Mouse (Mus musculus) CH12F3 (cell line): ENCODE results near the gene Fbh1.
"Not testable (repeated sequence)": the region's sequence is repeated elsewhere in the genome, so short reads cannot be mapped to it uniquely, and the experiment has no call there.

ENCODE experiments used
- in situ Hi-C: fragments of 300-500 bp; cut with MboI; formaldehyde crosslinking; loops from 2 replicates; pipeline ENCODE4 v1.14.3; 2020; ENCODE audit warnings: low sequenced_read_pairs

Gene Fbh1

GRCm38 (mm10) chr2:11727574-11727973 lies 49.8 kb downstream of the Fbh1 start:
- in situ Hi-C loops = no loop called here

- in situ Hi-C loops = no loop called here
These were observed 54.8 kb downstream of the Fbh1 start for GRCm38 (mm10) chr2:11722564-11722963.

DNA sequence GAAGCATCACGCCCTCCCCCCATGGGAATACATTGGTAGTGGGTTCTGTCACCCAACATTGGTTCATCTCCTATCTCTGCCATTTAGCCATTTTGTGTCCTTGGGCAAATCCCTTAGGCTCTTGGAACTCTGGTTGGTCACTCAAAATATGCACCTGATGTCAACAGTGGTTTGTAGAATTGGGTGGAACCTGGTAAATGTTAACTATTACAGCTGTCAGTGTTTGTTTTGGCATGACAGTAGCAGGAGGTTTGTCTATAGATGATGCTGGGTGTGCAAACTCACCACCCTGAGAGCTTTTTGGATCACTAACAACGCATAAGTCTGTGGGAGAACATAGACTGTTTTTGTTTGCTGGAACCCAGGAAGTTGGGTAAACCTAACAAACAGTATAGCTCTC lies 58.8 kb downstream of the Fbh1 start:
- in situ Hi-C loops = no loop called here

DNA sequence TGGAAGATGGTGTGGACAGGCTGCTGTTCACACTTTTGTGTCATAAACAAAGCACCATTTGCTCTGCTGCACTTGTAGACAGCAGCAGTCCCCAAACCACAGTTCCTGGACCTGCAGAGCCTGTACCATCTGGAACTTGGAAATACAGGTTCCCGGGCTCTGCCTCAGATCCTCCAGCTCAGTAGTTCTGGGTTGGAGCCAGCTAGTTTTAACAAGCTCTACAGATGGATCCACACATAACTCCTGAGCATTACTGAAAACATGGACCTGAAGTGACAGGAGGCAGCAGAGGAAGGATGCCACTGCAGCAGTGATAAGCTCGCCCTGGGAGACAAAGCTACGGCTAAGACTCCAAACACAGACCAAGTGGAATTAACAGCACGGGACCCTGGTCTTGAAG lies 62.8 kb downstream of the Fbh1 start:
- in situ Hi-C loops = no loop called here

DNA sequence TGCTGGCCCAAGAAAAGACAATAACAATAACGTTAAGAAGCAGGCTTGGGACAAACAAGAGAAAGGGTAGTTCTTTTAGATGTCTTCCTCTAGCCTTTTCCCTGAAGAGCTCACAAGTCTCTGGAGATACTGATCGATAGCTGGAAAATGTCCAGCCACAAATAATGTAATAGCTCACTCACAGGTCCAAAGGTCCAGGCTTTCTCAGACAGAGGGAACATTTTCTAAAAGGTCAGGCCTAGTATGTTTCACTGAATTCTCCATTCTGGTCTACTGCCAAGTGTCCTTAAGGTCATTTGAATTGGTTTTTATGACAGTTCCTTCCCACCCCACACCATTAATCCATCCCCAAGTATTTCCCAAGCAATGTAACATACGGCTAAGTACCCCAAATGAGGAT lies 64.4 kb downstream of the Fbh1 start:
- in situ Hi-C loops = no loop called here

DNA sequence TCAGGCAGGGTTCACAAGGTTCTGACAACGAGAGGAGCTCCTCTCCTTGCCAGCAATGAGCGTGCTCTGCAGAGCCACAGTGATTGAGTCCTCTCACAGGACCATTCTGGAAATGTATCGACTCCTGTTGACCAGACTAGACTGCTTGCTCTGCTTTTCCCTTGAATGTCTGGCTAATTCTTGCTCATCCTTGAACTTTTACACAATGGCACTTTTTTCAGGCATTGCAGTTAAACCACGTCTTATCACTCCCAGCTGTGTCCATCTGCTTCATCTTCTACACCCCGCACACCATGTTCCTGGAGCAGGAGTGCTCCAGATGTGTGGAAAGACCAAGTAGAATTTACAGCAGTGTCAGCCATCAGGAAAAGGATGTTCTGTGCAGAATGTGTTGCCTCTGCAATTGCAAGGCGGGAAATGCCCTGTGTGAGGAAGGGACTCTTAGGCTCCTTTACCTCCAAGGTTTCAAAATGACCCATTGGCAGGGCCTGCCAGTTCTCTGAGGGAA lies 64.8 kb downstream of the Fbh1 start:
- in situ Hi-C loops = no loop called here

DNA sequence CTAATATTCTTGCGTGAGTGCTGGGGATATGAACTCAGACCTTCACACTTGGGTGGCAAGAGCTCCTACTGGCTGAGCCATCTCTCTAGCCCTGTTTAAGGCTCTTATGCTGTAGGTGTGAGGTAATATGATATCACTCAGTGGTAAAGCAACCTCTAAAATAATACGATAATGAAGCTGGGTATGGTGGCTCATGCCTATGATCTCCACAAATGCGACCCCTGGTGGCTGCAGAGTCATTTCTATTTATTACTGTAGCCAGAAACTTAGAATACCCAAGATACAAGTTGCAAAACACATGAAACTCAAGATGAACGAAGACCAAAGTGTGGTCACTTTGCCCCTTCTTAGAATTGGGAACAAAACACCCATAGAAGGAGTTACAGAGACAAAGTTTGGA lies 67.3 kb downstream of the Fbh1 start:
- in situ Hi-C loops = not testable (repeated sequence)

DNA sequence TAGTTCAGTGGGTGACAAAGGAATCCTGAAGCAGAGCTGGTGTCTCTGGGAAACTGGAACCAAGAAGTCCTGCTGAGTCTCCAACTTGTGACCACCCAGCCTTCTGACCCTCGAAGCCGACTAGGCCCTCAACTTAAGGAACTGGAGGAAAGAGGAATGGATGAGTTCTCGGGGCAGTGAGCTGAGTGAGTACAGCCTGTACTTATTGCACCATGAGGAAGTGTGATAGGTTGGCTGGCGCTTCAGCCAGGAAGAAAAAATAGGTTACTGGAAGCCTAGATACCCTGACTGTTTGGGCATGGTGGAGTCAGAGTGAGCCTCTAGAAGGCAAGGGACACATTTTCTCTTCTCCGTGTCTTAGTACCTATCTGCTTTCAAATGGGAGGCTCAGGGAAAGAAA lies 68.8 kb downstream of the Fbh1 start:
- in situ Hi-C loops = no loop called here

GRCm38 (mm10) chr2:11706746-11707065 lies 70.7 kb downstream of the Fbh1 start:
- in situ Hi-C loops = no loop called here

DNA sequence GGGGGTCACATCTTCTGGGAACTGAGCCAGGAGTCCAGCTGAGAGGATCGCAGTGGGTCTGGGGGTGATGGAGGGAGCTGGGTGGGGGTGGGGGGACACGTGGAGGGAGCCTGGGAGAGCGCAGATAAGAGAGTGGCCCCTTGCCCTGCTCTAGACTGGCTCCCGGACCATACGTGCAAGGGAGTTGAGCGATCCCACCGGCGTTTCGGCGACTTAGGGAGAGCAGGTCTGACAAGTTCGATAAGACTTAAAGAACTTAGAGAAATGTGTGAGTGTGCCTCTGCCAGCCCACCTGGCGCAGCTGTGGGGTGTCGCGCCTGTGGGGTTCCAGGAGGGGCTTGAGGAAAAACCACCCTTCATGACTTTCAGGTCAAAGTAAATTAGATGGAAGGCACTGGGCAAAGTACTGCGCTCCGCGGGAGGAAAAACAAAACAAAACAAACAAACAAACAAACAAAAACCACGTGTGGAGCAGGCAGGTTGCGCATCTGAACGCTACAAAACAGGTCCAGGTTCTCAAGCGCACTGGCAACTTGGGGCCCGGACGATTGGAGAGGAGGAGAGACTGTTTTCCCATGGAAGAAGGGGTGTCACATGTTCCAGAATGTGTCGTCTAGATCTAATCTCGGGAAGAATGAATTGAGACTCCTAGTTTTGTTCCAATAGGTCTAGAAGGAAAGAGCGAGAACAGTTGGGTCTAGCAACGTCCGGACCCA lies 71.2 kb downstream of the Fbh1 start:
- in situ Hi-C loops = no loop called here

- in situ Hi-C loops = no loop called here
These were observed 72.0 kb downstream of the Fbh1 start, which contains the start of gene Il15ra for GRCm38 (mm10) chr2:11705201-11706025. Gene Il15ra (plus strand): TSS chr2:11705290.

DNA sequence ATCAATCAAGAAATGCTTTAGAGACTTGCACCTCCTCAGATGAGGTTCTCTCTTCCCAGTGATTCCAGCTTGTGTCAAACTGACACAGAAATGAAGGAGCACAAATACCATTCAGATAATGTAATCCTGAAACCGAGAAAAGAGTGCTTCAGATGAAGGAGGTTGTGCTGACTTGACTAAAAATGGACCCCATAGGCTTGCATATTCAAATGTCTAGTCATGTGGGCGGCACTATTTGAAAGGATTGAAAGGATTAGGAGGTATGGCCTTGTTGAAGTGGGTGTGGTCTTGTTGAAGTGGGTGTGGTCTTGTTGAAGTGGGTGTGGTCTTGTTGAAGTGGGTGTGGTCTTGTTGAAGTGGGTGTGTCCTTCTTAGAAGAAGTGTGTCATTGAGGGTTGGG lies 77.5 kb downstream of the Fbh1 start:
- in situ Hi-C loops = loop anchor here (10.0 kb wide), 1 partner anchor 95 kb away; the partner anchor contains the start of gene Rbm17

DNA sequence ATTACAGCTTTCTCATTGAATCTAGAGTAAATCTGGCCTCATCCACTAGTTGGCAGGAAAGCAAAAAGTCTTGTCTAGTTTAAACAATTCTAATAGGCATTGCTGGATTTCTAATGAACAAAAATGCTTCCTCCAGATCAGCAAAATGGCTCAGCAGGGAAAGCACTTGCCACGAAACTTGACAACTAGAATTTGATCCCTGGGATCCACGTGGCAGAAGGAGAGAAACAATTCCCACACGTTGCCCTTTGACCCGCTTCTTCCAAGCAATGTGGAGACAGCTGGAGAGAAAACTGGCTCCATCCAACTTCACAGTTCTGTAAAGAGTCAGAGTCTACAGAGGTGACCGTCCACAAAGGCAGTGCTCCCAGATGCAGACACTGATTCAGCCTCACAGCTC lies 78.4 kb downstream of the Fbh1 start:
- in situ Hi-C loops = loop anchor here (10.0 kb wide), 1 partner anchor 94 kb away; the partner anchor contains the start of gene Rbm17

DNA sequence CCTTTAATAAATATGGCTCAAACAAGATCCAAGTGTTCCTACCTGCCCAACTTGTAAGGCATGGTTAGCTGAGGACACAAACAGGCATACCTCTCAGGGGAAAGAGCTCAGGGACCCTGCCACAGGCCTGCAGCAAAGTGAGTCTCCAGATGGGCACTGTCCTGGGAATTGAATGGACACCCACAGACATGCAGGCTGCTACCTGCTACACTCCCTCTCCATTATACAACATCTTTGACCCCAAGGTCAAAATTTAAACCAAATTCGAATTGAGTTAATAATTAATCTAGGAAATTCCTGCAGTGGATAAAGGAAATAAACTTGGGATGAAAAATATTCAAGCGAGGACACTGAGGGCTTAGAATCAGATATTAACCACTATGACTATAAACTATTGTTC lies 81.5 kb downstream of the Fbh1 start:
- in situ Hi-C loops = loop anchor here (10.0 kb wide), 1 partner anchor 91 kb away; the partner anchor contains the start of gene Rbm17

DNA sequence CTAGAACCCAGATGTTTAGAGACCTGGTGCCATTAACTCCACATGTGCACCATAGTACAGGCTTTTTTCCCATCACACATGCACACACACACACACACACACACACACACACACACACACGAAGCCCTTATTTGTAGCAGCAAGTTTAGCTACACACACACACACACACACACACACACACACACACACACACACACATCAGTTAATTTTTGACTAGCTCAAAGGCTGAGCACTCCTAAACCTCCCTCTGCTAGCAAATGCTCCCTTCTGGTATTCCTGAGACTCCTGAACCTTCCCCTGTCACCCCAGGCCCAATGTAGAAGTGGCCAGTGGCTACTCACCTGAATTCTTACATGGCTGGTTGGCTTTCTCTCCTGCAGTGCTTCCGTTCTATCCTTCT lies 83.3 kb downstream of the Fbh1 start:
- in situ Hi-C loops = loop anchor here (10.0 kb wide), 1 partner anchor 89 kb away; the partner anchor contains the start of gene Rbm17

GRCm38 (mm10) chr2:11693352-11693751 lies 84.0 kb downstream of the Fbh1 start:
- in situ Hi-C loops = loop anchor here (10.0 kb wide), 1 partner anchor 89 kb away; the partner anchor contains the start of gene Rbm17
